Mouse (Mus musculus): ENCODE data around the gene Klhl30.

Gene Klhl30

DNA sequence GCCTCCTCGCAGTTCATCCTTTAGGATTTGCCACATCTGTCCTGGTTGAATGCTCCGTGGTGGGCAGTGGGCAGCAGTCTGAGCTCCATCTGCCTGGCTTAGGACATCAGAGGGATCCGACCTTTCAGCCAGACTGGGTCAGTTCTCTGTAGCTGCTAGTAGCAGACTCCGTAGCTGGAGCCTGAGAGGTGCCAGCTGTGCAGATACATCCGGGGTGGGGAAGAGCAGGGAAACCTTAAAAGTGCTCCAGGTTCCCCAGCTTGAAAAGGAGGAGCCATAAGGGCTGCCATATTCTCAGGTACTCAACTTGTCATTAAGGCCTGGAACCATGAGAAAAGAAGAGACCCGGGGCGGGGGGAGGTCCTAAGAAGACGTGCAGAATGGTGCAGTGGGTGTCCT, 15.0 kb downstream of the Klhl30 start:
- DNase-seq, result no peak

GRCm38 (mm10) chr1:91366215-91367108, 15.6 kb downstream of the Klhl30 start, which contains the start of gene Erfe:
Gene Erfe (plus strand): TSS chr1:91366430.
- no peak for DNase-seq

DNA sequence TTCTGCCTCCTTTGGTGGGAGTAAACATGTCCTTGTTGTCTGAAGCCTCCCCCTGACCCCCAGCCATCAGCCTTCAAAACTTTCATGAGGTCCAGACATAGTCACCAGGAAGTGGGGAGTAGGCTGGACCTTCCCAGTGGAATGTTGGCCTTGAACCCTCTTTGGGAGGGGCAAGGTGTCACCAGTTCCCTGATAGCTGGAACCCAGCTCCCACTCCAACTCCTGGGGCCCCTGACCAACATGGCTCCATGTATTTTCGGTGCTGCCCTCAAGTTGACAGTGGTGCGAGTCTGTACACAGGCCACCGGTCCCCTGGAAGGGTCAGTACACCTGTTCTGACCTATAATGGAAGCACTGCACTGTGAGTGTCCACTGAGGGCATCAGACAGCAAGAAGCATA, 16.5 kb downstream of the Klhl30 start:
- no peak for DNase-seq

DNA sequence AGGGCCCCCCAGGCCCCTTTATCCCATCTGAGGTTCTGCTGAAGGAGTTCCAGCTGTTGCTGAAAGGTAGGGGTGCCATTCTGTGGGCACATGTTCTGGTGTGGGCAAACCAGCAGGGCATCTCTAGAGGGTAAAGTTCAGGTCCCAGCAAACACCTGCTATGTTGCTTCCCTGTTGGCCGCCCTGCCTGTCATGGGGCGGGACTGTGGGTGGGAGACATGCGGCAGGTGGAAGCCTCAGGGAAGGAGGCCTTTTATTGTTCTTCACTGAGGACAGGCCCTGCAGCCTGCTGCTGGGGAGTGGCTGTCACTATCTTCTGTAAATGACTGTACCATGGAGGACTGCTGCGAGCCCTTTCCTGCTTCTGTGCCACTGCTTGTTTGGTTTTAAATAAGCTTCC, 18.6 kb downstream of the Klhl30 start:
- DNase-seq, result no peak

DNA sequence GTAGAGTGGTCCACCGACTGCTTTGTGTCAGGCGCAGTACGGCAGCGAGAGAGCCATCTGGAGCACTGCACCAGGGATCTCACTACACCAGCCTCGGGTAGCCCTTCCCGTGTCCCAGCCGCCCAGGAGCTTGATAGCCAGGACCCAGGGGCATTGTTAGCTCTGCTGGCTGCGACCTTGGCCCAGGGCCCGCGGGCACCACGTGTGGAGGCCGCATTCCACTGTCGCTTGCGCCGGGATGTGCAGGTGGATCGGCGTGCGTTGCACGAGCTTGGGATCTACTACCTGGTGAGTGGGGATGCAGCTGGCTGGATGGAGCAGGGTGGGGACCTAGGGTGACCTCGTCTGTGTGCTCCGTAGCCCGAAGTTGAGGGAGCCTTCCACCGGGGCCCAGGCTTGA, 19.2 kb downstream of the Klhl30 start:
- no peak for DNase-seq

GRCm38 (mm10) chr1:91373414-91373835, 22.6 kb downstream of the Klhl30 start:
- DNase-seq, result no peak

DNA sequence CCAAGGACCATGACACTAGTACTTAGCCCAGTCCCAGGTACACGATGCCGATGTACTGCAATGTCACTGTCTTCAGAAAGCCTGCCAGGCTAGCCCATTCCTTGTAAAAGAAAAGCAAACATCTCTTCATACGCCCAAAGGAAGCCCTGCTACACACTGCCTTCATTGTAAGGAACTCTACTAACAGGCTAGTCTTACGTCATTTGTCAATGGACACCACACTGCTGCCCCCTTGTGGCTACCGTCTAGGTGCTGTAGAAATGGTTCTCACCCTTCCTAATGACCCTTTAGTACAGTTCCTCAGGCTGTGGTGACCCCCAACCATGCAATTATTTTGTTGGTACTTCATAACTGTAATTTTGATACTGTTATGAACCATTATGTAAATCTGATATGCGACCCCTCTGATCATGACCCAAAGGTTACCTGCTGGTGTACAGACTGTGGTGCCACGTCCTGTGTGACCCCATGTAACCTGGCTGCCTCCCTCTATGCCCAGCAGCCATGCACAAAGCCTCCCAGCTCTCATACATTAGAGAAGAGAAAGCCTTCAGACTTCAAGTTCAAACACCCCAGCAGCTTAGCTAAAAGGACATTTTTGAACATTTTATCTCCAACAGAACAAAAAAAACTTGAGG, 29.8 kb downstream of the Klhl30 start:
- peak; percentile 68 for DNase-seq

GRCm38 (mm10) chr1:91381091-91381471, 30.3 kb downstream of the Klhl30 start:
- no peak for DNase-seq

- DNase-seq, result no peak
Observed at GRCm38 (mm10) chr1:91390369-91390768, 39.6 kb downstream of the Klhl30 start.

- peak; percentile 52 for DNase-seq
Observed at GRCm38 (mm10) chr1:91397927-91398259, 47.1 kb downstream of the Klhl30 start.

DNA sequence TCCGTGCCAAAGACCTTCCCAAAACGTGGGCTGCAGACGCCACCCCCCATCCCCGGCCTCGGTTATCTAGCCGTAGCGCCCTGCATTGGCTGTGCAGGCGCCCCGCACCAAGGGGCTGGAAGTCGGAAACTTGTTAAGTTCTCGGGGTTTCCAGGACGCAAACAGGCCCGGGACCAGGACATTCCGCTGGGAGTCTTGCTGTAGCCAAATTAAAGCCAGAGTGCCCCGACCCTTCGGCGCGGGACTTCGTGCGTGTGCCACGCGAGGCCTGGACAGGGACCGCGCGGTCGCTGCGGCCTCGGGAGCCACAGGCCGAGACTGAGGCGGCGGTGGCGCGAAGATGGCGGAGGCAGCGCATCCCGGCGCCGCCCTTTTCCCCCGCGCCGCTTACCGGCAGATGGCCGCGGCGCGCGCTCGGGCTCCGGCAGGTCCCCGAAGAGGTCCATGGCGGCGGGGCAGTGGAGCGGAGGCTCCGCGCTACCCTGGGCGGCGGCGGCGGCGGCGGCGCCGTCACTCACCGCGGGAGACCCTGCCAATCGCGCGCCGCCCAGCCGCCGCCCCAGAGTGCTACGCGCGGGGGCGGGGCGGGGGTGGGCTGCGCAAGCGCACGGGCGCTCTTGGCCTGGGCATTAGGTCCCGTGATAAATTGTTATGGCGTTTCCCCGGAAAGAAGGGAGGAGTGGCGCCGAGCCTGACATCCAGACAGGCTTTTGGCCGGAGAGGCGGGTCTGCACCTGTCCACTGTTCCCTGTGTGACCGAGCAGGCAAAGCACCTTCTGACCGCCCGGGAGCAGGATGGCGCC, 47.6 kb downstream of the Klhl30 start, which contains the start of gene Ilkap:
Ilkap (minus strand) TSS at position 556 of the 803 bp plus-strand sequence.
- peak; percentile 89 for DNase-seq

GRCm38 (mm10) chr1:91404976-91405375, 54.2 kb downstream of the Klhl30 start:
- DNase-seq, result no peak

DNA sequence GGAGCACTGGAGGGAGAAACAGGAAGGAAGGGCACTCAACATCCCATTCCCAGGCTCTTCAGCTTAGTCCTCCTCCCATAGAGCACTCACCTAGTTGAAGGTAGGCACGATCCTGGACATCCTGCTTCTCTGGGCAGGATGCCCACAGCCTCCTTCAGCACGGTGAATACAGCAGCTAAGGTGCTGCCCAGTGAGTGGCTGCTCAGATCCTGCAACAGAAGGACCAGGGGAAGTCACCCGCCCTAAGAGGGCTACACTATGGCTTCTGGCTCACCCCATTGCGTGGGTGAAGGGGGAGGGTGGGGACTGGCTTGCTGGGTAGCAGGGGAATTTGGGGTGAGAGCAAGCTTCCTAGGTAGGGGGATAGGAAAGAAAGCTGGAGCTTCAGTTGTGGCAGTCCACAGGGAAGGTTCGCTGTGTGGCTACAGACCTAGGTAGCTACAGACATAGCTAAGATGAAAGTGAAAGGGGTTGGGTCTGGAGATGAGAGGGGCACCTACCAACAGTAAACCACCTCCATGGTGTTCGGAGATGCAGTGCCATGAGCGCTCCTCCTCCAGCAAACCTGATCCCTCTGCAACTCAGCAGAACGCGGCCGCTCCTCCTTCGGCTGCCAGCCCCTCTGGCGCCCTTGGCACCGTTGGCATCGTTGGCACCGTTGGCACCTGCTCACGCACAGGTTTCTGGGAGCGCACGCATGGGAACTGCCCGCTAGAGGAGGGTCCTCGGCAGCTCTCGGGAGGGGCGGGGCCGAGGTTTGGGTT, 54.8 kb downstream of the Klhl30 start:
- peak; percentile 87 for DNase-seq

GRCm38 (mm10) chr1:91407819-91408218, 57.0 kb downstream of the Klhl30 start:
- DNase-seq, result no peak

DNA sequence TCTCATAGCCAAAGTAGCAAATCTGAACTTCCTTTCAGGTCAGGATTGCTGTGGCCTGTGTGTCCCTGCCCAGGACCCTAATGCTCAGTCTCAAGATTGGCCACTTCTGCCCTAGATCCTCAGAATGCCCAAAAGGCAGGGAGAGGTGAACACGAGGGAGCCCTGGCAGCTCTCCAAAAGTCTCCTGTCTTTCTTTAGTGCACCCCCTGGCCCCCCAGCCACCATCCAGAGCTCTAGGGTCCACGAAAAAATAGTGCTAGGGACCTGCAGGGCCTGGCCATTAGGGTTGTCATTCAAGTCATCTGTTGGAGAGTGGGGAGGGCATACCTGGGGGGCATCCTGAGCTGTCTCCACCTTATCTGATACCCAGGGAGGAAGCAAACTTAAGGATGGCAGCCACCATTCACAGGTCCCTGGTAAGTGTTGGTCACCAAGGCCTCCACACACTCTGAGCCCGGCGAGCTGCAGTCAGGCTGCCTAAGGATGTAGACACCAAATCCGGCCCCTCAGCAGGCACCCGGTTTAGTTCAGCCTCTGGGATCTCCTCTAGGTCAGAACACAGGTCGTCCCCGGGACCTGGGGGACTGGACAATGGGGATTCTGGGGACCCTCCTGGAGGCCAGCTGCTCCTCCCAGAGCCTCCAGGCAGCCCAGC, 60.9 kb downstream of the Klhl30 start:
- DNase-seq, result peak; percentile 57

Data from cerebellum, adult 9-10 months (tissue).